Mouse (Mus musculus): ENCODE measurements around the gene Zfp652. TPM values are rescaled to one million over a fixed set of nuclear protein-coding genes. Genes with fewer than 3 reads are reported as not detected.
"Not testable (repeated sequence)": the region's sequence is repeated elsewhere in the genome, so short reads cannot be mapped to it uniquely, and the experiment has no call there.

Zfp652 gene
- polyA plus RNA-seq, 1 experiment from 2014 or later, result 26.4 TPM

DNA sequence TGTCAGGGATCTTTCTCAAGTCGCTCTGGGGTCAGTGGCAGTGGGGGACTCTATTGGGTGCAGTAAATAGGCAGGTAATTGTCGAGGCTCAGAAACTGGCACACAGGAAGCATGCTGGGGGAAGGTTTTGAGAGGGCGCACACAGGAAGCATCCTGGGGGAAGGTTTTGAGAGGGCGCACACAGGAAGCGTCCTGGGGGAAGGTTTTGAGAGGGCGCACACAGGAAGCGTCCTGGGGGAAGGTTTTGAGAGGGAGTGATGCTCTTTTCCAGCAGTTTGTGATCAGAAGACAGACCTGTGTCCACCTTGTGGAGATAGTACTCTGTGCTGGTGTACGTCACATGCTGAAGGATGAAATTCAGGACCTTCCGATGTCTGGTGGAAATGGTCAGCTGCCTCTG lies 163.3 kb downstream of the Zfp652 start:
- ATAC-seq, result no peak
- ChIA-PET CTCF (interaction anchor here (1.3 to 1.8 kb wide), 4 partner anchors 48 to 158 kb away, joined by 3 read pairs; partner anchors contain the start of gene Snf8), POLR2A (no interaction called here)
- DNase-seq (ENCODE audit: low read depth, low spot score), result no peak
- no peaks in the 10 kb centered on the region for H3K27me3 ChIP-seq
- TF ChIP-seq CTCF (IDR thresholded peaks at IDR 0.05), result no peak
- in situ Hi-C loops (cut with MboI; ENCODE audit: low pct_unique_long_range_greater_than_20kb), result loop anchor here (25.0 kb wide), 1 partner anchor 111 kb away; no protein-coding TSS in a partner anchor

DNA sequence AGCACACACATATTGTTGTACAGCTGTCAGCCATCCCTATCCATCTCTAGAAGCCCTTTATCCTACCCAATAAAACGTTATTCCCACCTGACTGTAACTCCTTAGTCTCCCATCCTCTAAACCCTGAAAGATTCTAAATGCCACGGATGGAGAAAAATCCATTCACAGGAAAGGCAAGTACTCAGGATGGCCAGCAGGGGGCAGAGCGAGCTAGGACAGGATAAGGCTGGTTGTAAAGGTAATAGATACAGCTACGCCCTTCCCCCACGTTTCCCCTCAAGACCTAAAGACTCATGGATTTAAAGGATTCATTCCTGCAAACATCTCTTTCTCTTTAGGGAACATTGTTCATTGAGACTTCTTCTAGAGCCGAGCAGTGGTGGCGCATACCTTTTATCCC lies 163.8 kb downstream of the Zfp652 start:
- ChIA-PET CTCF (interaction anchor here (1.3 to 1.8 kb wide), 5 partner anchors 41 to 158 kb away, joined by 3 read pairs; partner anchors contain the start of gene Snf8), POLR2A (no interaction called here)
- H3K27me3 ChIP-seq, result no peaks in the 10 kb centered on the region
- no peak for ATAC-seq
- peak; percentile 86 for TF ChIP-seq CTCF (IDR thresholded peaks at IDR 0.05)
- DNase-seq (ENCODE audit: low read depth, low spot score), result no peak
- in situ Hi-C loops (cut with MboI; ENCODE audit: low pct_unique_long_range_greater_than_20kb), result loop anchor here (25.0 kb wide), 1 partner anchor 111 kb away; no protein-coding TSS in a partner anchor

DNA sequence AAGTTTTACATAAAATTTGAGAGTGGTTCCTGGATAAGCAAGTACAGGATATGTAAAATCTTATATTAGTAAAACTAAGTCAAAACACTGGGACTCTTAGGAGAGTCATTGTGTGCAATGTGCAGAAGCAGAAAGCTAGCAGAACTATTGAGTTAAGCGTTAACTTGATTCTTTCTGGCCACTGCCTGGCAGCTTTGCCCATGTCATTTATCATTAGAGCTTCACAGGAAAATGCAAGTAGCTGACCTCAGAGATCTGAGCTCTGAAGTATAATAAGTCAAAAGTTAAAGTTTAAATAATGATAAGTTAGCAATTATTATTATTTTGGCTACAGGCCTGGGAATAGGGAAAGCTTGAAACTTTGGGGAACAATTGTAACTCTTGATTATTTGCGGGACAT lies 167.4 kb downstream of the Zfp652 start:
- CTCF ChIA-PET; POLR2A ChIA-PET; DNase-seq (ENCODE audit: low read depth, low spot score); H3K27me3 ChIP-seq; ATAC-seq: not testable (repeated sequence)
- in situ Hi-C loops (cut with MboI; ENCODE audit: low pct_unique_long_range_greater_than_20kb), result loop anchor here (25.0 kb wide), 1 partner anchor 107 kb away; no protein-coding TSS in a partner anchor

Other genes with a start within 250 kb of the Zfp652 start
- 0.73 TPM for gene Nxph3, start 198.1 kb upstream of the Zfp652 start, polyA plus RNA-seq (2021)
- 0.09 TPM for gene Ngfr, start 124.9 kb upstream of the Zfp652 start, polyA plus RNA-seq (2021)
- gene Phb, start 45.7 kb upstream of the Zfp652 start, polyA plus RNA-seq (2021), result 158 TPM
- gene B130006D01Rik, start 10.9 kb downstream of the Zfp652 start, polyA plus RNA-seq (2021), result 0.04 TPM
- 2.1 TPM for gene Phospho1, start 111.8 kb downstream of the Zfp652 start, polyA plus RNA-seq (2021)
- not detected for gene Gngt2, start 124.5 kb downstream of the Zfp652 start, polyA plus RNA-seq (2021)
- gene Abi3, start 129.8 kb downstream of the Zfp652 start, polyA plus RNA-seq (2021), result not detected
- gene B4galnt2, start 202.2 kb downstream of the Zfp652 start, polyA plus RNA-seq (2021), result 0.21 TPM